Mouse (Mus musculus): Measurements from ENCODE around the gene Jpt2. TPM values are rescaled to one million over a fixed set of nuclear protein-coding genes. Genes with fewer than 3 reads are reported as not detected.
"Not testable (repeated sequence)": the region's sequence is repeated elsewhere in the genome, so short reads cannot be mapped to it uniquely, and the experiment has no call there.

The Jpt2 gene
- 265 and 277 TPM in 2 replicates for polyA plus RNA-seq (2016; fragmentation: Nextera tagmentation; extraction: Ambion mirVana)

DNA sequence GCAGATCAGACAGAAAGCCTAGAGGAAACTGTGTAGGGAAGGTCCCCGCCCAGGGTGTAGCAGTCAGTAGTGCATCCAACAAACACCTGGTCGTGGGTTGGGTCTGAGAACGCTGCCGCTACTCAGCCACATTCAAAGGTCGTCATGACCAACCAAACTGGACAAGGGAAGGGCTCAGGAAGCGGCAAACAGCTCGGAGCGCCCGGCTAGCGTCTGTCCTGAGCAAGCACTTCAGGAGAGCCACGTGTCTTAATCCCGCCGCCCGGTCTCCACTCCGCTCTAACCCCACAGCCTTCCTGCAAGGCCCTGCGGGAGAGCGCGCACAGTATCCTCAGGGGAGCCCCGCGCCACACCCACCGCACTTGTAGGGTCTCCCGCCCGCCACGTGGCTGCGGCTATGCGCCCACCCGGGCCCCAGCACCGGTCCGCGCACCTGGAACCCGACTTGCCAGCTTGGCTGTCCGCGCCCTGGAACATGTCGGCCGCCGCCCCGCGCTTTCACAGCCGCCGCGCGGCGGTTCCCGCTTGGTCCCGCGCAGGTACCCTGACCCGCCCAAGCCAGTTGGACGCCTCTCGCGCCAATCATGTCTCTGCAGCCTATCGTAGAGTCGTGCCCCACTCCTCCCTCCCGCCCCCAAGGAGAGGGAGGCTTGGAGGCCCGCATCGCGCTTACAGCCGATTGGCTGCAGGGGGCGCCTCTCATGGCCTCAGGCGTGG lies at the start of gene Jpt2:
Gene Jpt2, minus strand, starts transcription at position 555 of the 717 bp plus-strand sequence.
- Histone ChIP-seq H3K9me3 (no peaks in the 10 kb centered on the region), H3K27me3 (no peaks in the 10 kb centered on the region), H3K4me1 (replicated peaks) (peaks cover 9% of the 10 kb centered on the region), H3K27ac (peak within 1 kb of the TSS; percentile 93), H3K36me3 (peaks cover 59% of the 10 kb centered on the region), H3K9ac (replicated peaks) (peak within 1 kb of the TSS; percentile 92), H3K4me2 (peak within 1 kb of the TSS; percentile 80), H3K4me3 (replicated peaks) (peak within 1 kb of the TSS; percentile 83)
- WGBS, result under 1% methylated on average over 58 of the region's 59 CpGs
- peak; percentile 100 for ATAC-seq (ENCODE audit: insufficient number of reproducible peaks, insufficient read depth, low FRiP score, low TSS enrichment, low read depth)

GRCm38 (mm10) chr17:25007480-25007879 lies 47.0 kb upstream of the Jpt2 start:
- H3K27ac ChIP-seq, result no peak overlapping the region
- no peak overlapping the region for H3K4me2 ChIP-seq
- peaks cover 5% of the 10 kb centered on the region for H3K4me1 ChIP-seq (replicated peaks)
- peaks cover 90% of the 10 kb centered on the region for H3K36me3 ChIP-seq
- H3K4me3 ChIP-seq (replicated peaks), result no peak overlapping the region
- H3K9me3 ChIP-seq, result no peaks in the 10 kb centered on the region
- no peak for ATAC-seq (ENCODE audit: insufficient number of reproducible peaks, insufficient read depth, low FRiP score, low TSS enrichment, low read depth)
- H3K27me3 ChIP-seq, result no peaks in the 10 kb centered on the region
- no peak overlapping the region for H3K9ac ChIP-seq (replicated peaks)

DNA sequence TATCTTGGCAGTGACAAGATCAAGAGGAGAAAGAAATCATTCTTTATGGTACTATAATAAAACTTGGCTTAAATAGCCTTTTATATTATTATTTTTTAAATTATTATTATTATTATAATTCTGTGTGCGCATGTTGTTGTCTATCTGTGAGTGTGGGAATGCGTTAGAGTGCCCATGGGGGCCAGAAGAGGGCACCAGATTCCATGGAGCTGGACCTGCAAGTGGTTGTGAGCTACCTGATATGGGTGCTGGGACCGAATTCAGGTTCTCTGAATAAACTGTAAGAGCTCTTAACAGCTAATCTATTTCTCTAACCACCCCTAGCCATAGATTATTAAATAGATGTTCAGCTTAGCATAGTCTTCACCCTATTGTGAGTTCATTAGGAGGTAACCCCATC lies 44.6 kb upstream of the Jpt2 start:
- H3K36me3 ChIP-seq, result peaks cover 90% of the 10 kb centered on the region
- H3K27me3 ChIP-seq, result no peaks in the 10 kb centered on the region
- no peak overlapping the region for H3K27ac ChIP-seq
- H3K4me1 ChIP-seq (replicated peaks), result no peaks in the 10 kb centered on the region
- H3K9me3 ChIP-seq, result no peaks in the 10 kb centered on the region
- H3K9ac ChIP-seq (replicated peaks), result no peak overlapping the region
- H3K4me3 ChIP-seq (replicated peaks), result no peak overlapping the region
- ATAC-seq (ENCODE audit: insufficient number of reproducible peaks, insufficient read depth, low FRiP score, low TSS enrichment, low read depth), result no peak
- WGBS, result 97% methylated on average over 3 of the region's 3 CpGs
- no peak overlapping the region for H3K4me2 ChIP-seq

GRCm38 (mm10) chr17:24994721-24995120 lies 34.2 kb upstream of the Jpt2 start:
- ATAC-seq (ENCODE audit: insufficient number of reproducible peaks, insufficient read depth, low FRiP score, low TSS enrichment, low read depth), result no peak
- no peak overlapping the region for H3K27ac ChIP-seq
- no peaks in the 10 kb centered on the region for H3K27me3 ChIP-seq
- no peaks in the 10 kb centered on the region for H3K9me3 ChIP-seq
- H3K9ac ChIP-seq (replicated peaks), result no peak overlapping the region
- H3K36me3 ChIP-seq, result peaks cover 98% of the 10 kb centered on the region
- no peak overlapping the region for H3K4me2 ChIP-seq
- H3K4me3 ChIP-seq (replicated peaks), result no peak overlapping the region
- 93% methylated on average over 6 of the region's 6 CpGs for WGBS
- no peaks in the 10 kb centered on the region for H3K4me1 ChIP-seq (replicated peaks)

DNA sequence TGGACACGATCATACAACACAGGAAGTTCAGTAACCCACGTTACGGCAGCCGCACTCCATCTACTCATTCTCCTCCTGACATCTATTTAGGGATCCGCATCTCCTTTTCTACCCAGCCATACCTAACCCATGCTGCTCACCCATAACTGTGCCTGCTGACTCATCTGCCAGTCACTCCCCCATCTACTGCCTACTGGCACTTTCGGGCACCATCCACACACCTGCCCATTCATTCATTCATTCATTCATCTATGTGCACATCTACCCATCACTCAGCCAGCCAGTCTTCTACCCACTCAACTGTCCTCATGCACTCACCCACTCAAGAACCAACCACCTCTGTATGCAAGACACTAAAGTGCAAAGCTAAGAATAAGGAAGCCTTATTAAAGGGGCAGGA lies 26.7 kb upstream of the Jpt2 start:
- H3K36me3 ChIP-seq, result peaks cover 96% of the 10 kb centered on the region
- ATAC-seq (ENCODE audit: insufficient number of reproducible peaks, insufficient read depth, low FRiP score, low TSS enrichment, low read depth), result no peak
- WGBS, result 94% methylated on average over 6 of the region's 6 CpGs

GRCm38 (mm10) chr17:24960852-24961715 lies 595 bp upstream of the Jpt2 start:
- Histone ChIP-seq H3K27ac (peak overlapping the region; percentile 71; the same call in 1 of the 2 replicates), H3K9ac (replicated peaks) (no peak overlapping the region; the same call in 1 of the 2 replicates), H3K27me3 (no peaks in the 10 kb centered on the region), H3K4me3 (replicated peaks) (peak overlapping the region; percentile 83), H3K4me1 (replicated peaks) (peaks cover 9% of the 10 kb centered on the region), H3K9me3 (no peaks in the 10 kb centered on the region), H3K4me2 (peak overlapping the region; percentile 80), H3K36me3 (peaks cover 59% of the 10 kb centered on the region)
- WGBS, result 15% methylated on average over 21 of the region's 21 CpGs
- ATAC-seq (ENCODE audit: insufficient number of reproducible peaks, insufficient read depth, low FRiP score, low TSS enrichment, low read depth), result peak; percentile 40

More for the DNA sequence above, 26.7 kb upstream of the Jpt2 start:
- Histone ChIP-seq H3K4me1 (replicated peaks) (no peaks in the 10 kb centered on the region), H3K9ac (replicated peaks) (no peak overlapping the region), H3K9me3 (no peaks in the 10 kb centered on the region), H3K27me3 (no peaks in the 10 kb centered on the region), H3K4me3 (replicated peaks) (no peak overlapping the region), H3K27ac (no peak overlapping the region), H3K4me2 (no peak overlapping the region)

- peaks cover 9% of the 10 kb centered on the region for H3K4me1 ChIP-seq (replicated peaks)
- H3K9ac ChIP-seq (replicated peaks), result peak overlapping the region; percentile 92
- H3K27ac ChIP-seq, result 0 out of 2 replicates have a peak overlapping the region, but pooled peaks have one; percentile 93
- peak overlapping the region; percentile 80 for H3K4me2 ChIP-seq
- peak overlapping the region; percentile 83 for H3K4me3 ChIP-seq (replicated peaks)
- no peak for ATAC-seq (ENCODE audit: insufficient number of reproducible peaks, insufficient read depth, low FRiP score, low TSS enrichment, low read depth)
- H3K27me3 ChIP-seq, result no peaks in the 10 kb centered on the region
- 62% methylated on average over 8 of the region's 8 CpGs for WGBS
- H3K36me3 ChIP-seq, result peaks cover 57% of the 10 kb centered on the region
- H3K9me3 ChIP-seq, result no peaks in the 10 kb centered on the region
Observed at GRCm38 (mm10) chr17:24959371-24959770, 1.1 kb downstream of the Jpt2 start.

DNA sequence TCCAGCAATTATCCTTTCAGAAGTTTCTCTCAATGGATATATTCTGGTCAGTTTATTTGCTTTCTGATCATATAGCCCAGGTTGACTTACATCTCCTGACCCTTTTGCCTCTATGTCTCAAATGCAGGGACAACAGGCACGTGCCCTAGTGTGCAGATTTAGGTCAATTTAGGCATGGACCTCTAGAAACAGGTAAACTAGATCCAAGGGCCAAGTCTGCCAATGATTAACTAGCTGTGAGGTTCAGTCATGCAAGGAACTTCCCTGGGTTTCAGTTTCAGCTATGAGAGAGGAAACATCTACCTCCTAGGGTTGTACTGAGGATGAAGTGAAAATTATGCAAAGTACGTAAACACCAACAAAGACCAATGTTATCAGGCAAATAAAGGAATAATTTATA lies 7.2 kb downstream of the Jpt2 start:
- Histone ChIP-seq H3K4me3 (replicated peaks) (no peak overlapping the region), H3K27ac (no peak overlapping the region), H3K9me3 (no peaks in the 10 kb centered on the region), H3K36me3 (peaks cover 80% of the 10 kb centered on the region), H3K4me1 (replicated peaks) (no peaks in the 10 kb centered on the region), H3K27me3 (no peaks in the 10 kb centered on the region), H3K4me2 (no peak overlapping the region), H3K9ac (replicated peaks) (no peak overlapping the region)
- WGBS, result 97% methylated on average over 2 of the region's 2 CpGs
- ATAC-seq (ENCODE audit: insufficient number of reproducible peaks, insufficient read depth, low FRiP score, low TSS enrichment, low read depth), result no peak

GRCm38 (mm10) chr17:24950671-24951070 lies 9.8 kb downstream of the Jpt2 start:
- Histone ChIP-seq H3K27me3 (no peaks in the 10 kb centered on the region), H3K9ac (replicated peaks) (no peak overlapping the region), H3K36me3 (peaks cover 90% of the 10 kb centered on the region), H3K4me2 (no peak overlapping the region), H3K4me1 (replicated peaks) (no peaks in the 10 kb centered on the region), H3K27ac (no peak overlapping the region), H3K4me3 (replicated peaks) (no peak overlapping the region), H3K9me3 (no peaks in the 10 kb centered on the region)
- 86% methylated on average over 2 of the region's 2 CpGs for whole genome bisulfite sequencing
- ATAC-seq (ENCODE audit: insufficient number of reproducible peaks, insufficient read depth, low FRiP score, low TSS enrichment, low read depth), result no peak

DNA sequence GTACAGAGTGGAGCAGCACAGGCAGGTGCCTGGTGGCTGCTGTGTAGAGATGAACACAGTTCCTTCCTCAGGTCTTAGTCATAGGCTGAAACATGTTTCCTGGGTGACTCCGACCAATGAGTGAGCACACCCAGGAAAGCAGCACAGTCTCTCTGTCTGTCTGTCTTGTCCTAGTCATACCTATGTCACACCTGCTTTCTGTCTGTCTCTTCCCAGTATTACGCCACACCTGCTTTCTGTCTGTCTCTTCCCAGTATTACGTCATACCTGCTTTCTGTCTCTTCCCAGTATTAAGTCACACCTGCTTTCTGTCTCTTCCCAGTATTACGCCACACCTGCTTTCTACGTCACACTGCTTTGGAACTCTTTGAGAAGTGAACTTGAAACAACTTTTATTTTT lies 12.3 kb downstream of the Jpt2 start:
- Histone ChIP-seq H3K36me3 (peaks cover 93% of the 10 kb centered on the region), H3K4me1 (replicated peaks) (no peaks in the 10 kb centered on the region), H3K9ac (replicated peaks) (no peak overlapping the region), H3K27me3 (no peaks in the 10 kb centered on the region), H3K4me2 (no peak overlapping the region), H3K27ac (no peak overlapping the region), H3K9me3 (no peaks in the 10 kb centered on the region), H3K4me3 (replicated peaks) (no peak overlapping the region)
- no peak for ATAC-seq (ENCODE audit: insufficient number of reproducible peaks, insufficient read depth, low FRiP score, low TSS enrichment, low read depth)
- WGBS, result 94% methylated on average over 5 of the region's 5 CpGs

GRCm38 (mm10) chr17:24943589-24943988 lies 16.9 kb downstream of the Jpt2 start:
- H3K4me3 ChIP-seq (replicated peaks); ATAC-seq (ENCODE audit: insufficient number of reproducible peaks, insufficient read depth, low FRiP score, low TSS enrichment, low read depth); H3K4me2 ChIP-seq; H3K9me3 ChIP-seq; H3K27ac ChIP-seq; H3K9ac ChIP-seq (replicated peaks); H3K27me3 ChIP-seq; H3K4me1 ChIP-seq (replicated peaks): not testable (repeated sequence)
- H3K36me3 ChIP-seq, result peaks cover 69% of the 10 kb centered on the region
- 93% methylated on average over 1 of the region's 1 CpGs for WGBS

Data from limb, embryonic 12.5 days (tissue).